Mouse (Mus musculus) kidney, adult 2 months (tissue): ENCODE measurements around the gene Abl1.

Source experiments
- CTCF ChIP-seq: fragments of 200-500 bp; conservative IDR thresholded peaks from 2 replicates; pipeline ENCODE4 v1.5.1; 2011; ENCODE audit warnings: low read depth, mild to moderate bottlenecking, control low read depth, low read length, moderate library complexity, mixed read lengths; ENCODE audit not compliant: insufficient read depth, insufficient read length
- POLR2A ChIP-seq: fragments of 200-500 bp; IDR thresholded peaks from one replicate; pipeline ENCODE4 v1.6.1; 2011; ENCODE audit warnings: low read depth, low read length, control low read depth

- no peak for TF ChIP-seq CTCF
- TF ChIP-seq POLR2A: no peak
Observed at GRCm38 (mm10) chr2:31750133-31750532, 62.0 kb downstream of the Abl1 start.
